Mouse (Mus musculus) liver, embryonic 13.5 days (tissue): ENCODE measurements at regions not wholly inside any gene's neighbourhood (a gene's known extent, or its start where the extent isn't known, plus 50 kb on each side); places are given as distances from the start of the nearest gene placed in this dataset.

ENCODE experiments used
- ATAC-seq: fragments of 200-750 bp; cut with Nextera tagmentation; 2 replicates; pipeline ENCODE4 v1.8.0; 2017; ENCODE audit warnings: low read depth, mild to moderate bottlenecking, moderate number of reproducible peaks, moderate library complexity
- DNase-seq: peaks from one replicate; pipeline ENCODE4 v3.0.0; 2022
- H3K27ac ChIP-seq: fragments of 300-500 bp; sonication (generic); 2 replicates; pipeline ENCODE4 v1.5.1; 2015; ENCODE audit warnings: moderate library complexity, mild to moderate bottlenecking, inconsistent platforms
- H3K27me3 ChIP-seq: fragments of 300-500 bp; sonication (generic); 2 replicates; pipeline ENCODE4 v1.6.1; 2015; ENCODE audit warnings: mild to moderate bottlenecking, inconsistent platforms
- H3K36me3 ChIP-seq: fragments of 300-500 bp; sonication (generic); 2 replicates; pipeline ENCODE4 v1.6.1; 2015; ENCODE audit warnings: mild to moderate bottlenecking, inconsistent platforms
- H3K4me1 ChIP-seq: fragments of 300-500 bp; sonication (generic); replicated peaks from 2 replicates; pipeline ENCODE4 v1.6.1; 2015; ENCODE audit warnings: inconsistent platforms
- H3K4me2 ChIP-seq: fragments of 300-500 bp; sonication (generic); 2 replicates; pipeline ENCODE4 v1.6.1; 2015; ENCODE audit warnings: inconsistent platforms, mild to moderate bottlenecking, moderate library complexity
- H3K4me3 ChIP-seq: fragments of 300-500 bp; sonication (generic); replicated peaks from 2 replicates; pipeline ENCODE4 v1.5.1; 2015; ENCODE audit warnings: mild to moderate bottlenecking, inconsistent platforms
- H3K9ac ChIP-seq: fragments of 300-500 bp; sonication (generic); 2 replicates; pipeline ENCODE4 v1.6.1; 2015; ENCODE audit warnings: mild to moderate bottlenecking, inconsistent platforms
- H3K9me3 ChIP-seq: fragments of 300-500 bp; sonication (generic); replicated peaks from 2 replicates; pipeline ENCODE4 v1.6.1; 2016; ENCODE audit warnings: inconsistent platforms
- WGBS: fragments of 180-500 bp; shearing (Covaris S2); methylation state at CpG from one replicate; pipeline ENCODE4 v1.1.7; 2015; ENCODE audit not compliant: insufficient replicate concordance; 5-methylcytosine and 5-hydroxymethylcytosine counted together

- H3K4me1 ChIP-seq, result no peaks in the 10 kb centered on the region
- 0 out of 2 replicates have a peak, but pooled peaks cover 3% of the 10 kb centered on the region for H3K27me3 ChIP-seq
- H3K9me3 ChIP-seq, result no peaks in the 10 kb centered on the region
- H3K36me3 ChIP-seq, result no peaks in the 10 kb centered on the region
- ATAC-seq, result no peak
- no peak for DNase-seq
- no peak overlapping the region for H3K4me3 ChIP-seq
- H3K4me2 ChIP-seq, result no peak overlapping the region
- H3K9ac ChIP-seq, result no peak overlapping the region
- H3K27ac ChIP-seq, result no peak overlapping the region
- 27% methylated on average over 7 of the region's 7 CpGs for WGBS
These were observed 100.0 kb downstream of the Tmem30b start for GRCm38 (mm10) chr12:73446148-73446547.

GRCm38 (mm10) chr12:73445562-73445961, 100.6 kb downstream of the Tmem30b start:
- no peak overlapping the region for H3K27ac ChIP-seq
- no peaks in the 10 kb centered on the region for H3K4me1 ChIP-seq
- 60% methylated on average over 10 of the region's 10 CpGs for WGBS
- no peak overlapping the region for H3K4me3 ChIP-seq
- no peaks in the 10 kb centered on the region for H3K36me3 ChIP-seq
- H3K27me3 ChIP-seq, result no peaks in the 10 kb centered on the region
- ATAC-seq (no peak), DNase-seq (no peak)
- H3K9me3 ChIP-seq, result no peaks in the 10 kb centered on the region
- H3K9ac ChIP-seq, result no peak overlapping the region
- no peak overlapping the region for H3K4me2 ChIP-seq

GRCm38 (mm10) chr12:73445128-73445527, 101.1 kb downstream of the Tmem30b start:
- no peaks in the 10 kb centered on the region for H3K36me3 ChIP-seq
- H3K27ac ChIP-seq, result no peak overlapping the region
- H3K4me1 ChIP-seq, result no peaks in the 10 kb centered on the region
- no peak overlapping the region for H3K4me3 ChIP-seq
- no peaks in the 10 kb centered on the region for H3K9me3 ChIP-seq
- no peak overlapping the region for H3K9ac ChIP-seq
- WGBS, result 23% methylated on average over 10 of the region's 10 CpGs
- 0 out of 2 replicates have a peak, but pooled peaks cover 3% of the 10 kb centered on the region for H3K27me3 ChIP-seq
- DNase-seq (no peak), ATAC-seq (no peak)
- no peak overlapping the region for H3K4me2 ChIP-seq

- DNase-seq, result no peak
- H3K9ac ChIP-seq, result no peak overlapping the region
- H3K27ac ChIP-seq, result no peak overlapping the region
- H3K27me3 ChIP-seq, result 0 out of 2 replicates have a peak, but pooled peaks cover 4% of the 10 kb centered on the region
- H3K9me3 ChIP-seq, result no peaks in the 10 kb centered on the region
- no peaks in the 10 kb centered on the region for H3K4me1 ChIP-seq
- WGBS, result 75% methylated on average over 1 of the region's 1 CpGs
- no peak for ATAC-seq
- H3K36me3 ChIP-seq, result no peaks in the 10 kb centered on the region
- H3K4me3 ChIP-seq, result no peak overlapping the region
- H3K4me2 ChIP-seq, result no peak overlapping the region
These were observed 104.9 kb downstream of the Tmem30b start for GRCm38 (mm10) chr12:73441326-73441725.

- WGBS, result 71% methylated on average over 10 of the region's 10 CpGs
- Histone ChIP-seq H3K9me3 (no peaks in the 10 kb centered on the region), H3K4me1 (no peaks in the 10 kb centered on the region), H3K27ac (no peak overlapping the region), H3K9ac (no peak overlapping the region), H3K27me3 (no peaks in the 10 kb centered on the region), H3K4me2 (no peak overlapping the region), H3K36me3 (no peaks in the 10 kb centered on the region), H3K4me3 (no peak overlapping the region)
- no peak for DNase-seq
- no peak for ATAC-seq
These were observed 111.5 kb downstream of the Tmem30b start for GRCm38 (mm10) chr12:73434684-73435083.

GRCm38 (mm10) chr12:73432546-73432945, 113.6 kb downstream of the Tmem30b start:
- no peaks in the 10 kb centered on the region for H3K36me3 ChIP-seq
- no peaks in the 10 kb centered on the region for H3K4me1 ChIP-seq
- H3K4me2 ChIP-seq, result no peak overlapping the region
- H3K27me3 ChIP-seq, result no peaks in the 10 kb centered on the region
- no peak for ATAC-seq
- DNase-seq, result no peak
- 21% methylated on average over 5 of the region's 5 CpGs for WGBS
- no peak overlapping the region for H3K9ac ChIP-seq
- no peak overlapping the region for H3K27ac ChIP-seq
- no peaks in the 10 kb centered on the region for H3K9me3 ChIP-seq
- H3K4me3 ChIP-seq, result no peak overlapping the region

- no peaks in the 10 kb centered on the region for H3K27me3 ChIP-seq
- no peaks in the 10 kb centered on the region for H3K9me3 ChIP-seq
- H3K4me1 ChIP-seq, result no peaks in the 10 kb centered on the region
- no peak overlapping the region for H3K9ac ChIP-seq
- no peak for ATAC-seq
- H3K4me3 ChIP-seq, result no peak overlapping the region
- no peak overlapping the region for H3K4me2 ChIP-seq
- WGBS, result 60% methylated on average over 12 of the region's 12 CpGs
- no peak for DNase-seq
- no peak overlapping the region for H3K27ac ChIP-seq
- H3K36me3 ChIP-seq, result no peaks in the 10 kb centered on the region
These were observed 118.0 kb downstream of the Tmem30b start for GRCm38 (mm10) chr12:73428171-73428570.

- no peak overlapping the region for H3K9ac ChIP-seq
- H3K4me2 ChIP-seq, result no peak overlapping the region
- no peaks in the 10 kb centered on the region for H3K9me3 ChIP-seq
- no peaks in the 10 kb centered on the region for H3K27me3 ChIP-seq
- ATAC-seq (no peak), DNase-seq (no peak)
- no peaks in the 10 kb centered on the region for H3K4me1 ChIP-seq
- no peak overlapping the region for H3K27ac ChIP-seq
- WGBS, result 82% methylated on average over 7 of the region's 7 CpGs
- H3K36me3 ChIP-seq, result no peaks in the 10 kb centered on the region
- no peak overlapping the region for H3K4me3 ChIP-seq
These were observed 121.4 kb downstream of the Tmem30b start for GRCm38 (mm10) chr12:73424814-73425213.

- Histone ChIP-seq H3K9ac (no peak overlapping the region), H3K27me3 (no peaks in the 10 kb centered on the region), H3K4me3 (no peak overlapping the region), H3K27ac (no peak overlapping the region), H3K9me3 (no peaks in the 10 kb centered on the region), H3K36me3 (no peaks in the 10 kb centered on the region), H3K4me1 (no peaks in the 10 kb centered on the region), H3K4me2 (no peak overlapping the region)
- 62% methylated on average over 3 of the region's 3 CpGs for WGBS
- DNase-seq (no peak), ATAC-seq (no peak)
These were observed 129.1 kb downstream of the Tmem30b start for GRCm38 (mm10) chr12:73417101-73417500.

- no peak overlapping the region for H3K27ac ChIP-seq
- ATAC-seq (no peak), DNase-seq (no peak)
- H3K36me3 ChIP-seq, result no peaks in the 10 kb centered on the region
- H3K9ac ChIP-seq, result no peak overlapping the region
- H3K4me3 ChIP-seq, result no peak overlapping the region
- WGBS, result 67% methylated on average over 16 of the region's 16 CpGs
- no peaks in the 10 kb centered on the region for H3K9me3 ChIP-seq
- H3K4me1 ChIP-seq, result no peaks in the 10 kb centered on the region
- no peak overlapping the region for H3K4me2 ChIP-seq
- no peaks in the 10 kb centered on the region for H3K27me3 ChIP-seq
These were observed 129.8 kb downstream of the Tmem30b start for GRCm38 (mm10) chr12:73416367-73416897.

GRCm38 (mm10) chr12:73415856-73416366, 129.3 kb downstream of the Slc38a6 start:
- Histone ChIP-seq H3K27ac (no peak overlapping the region), H3K4me1 (no peaks in the 10 kb centered on the region), H3K36me3 (no peaks in the 10 kb centered on the region), H3K9me3 (no peaks in the 10 kb centered on the region), H3K4me2 (no peak overlapping the region), H3K9ac (no peak overlapping the region), H3K4me3 (no peak overlapping the region), H3K27me3 (no peaks in the 10 kb centered on the region)
- ATAC-seq (no peak), DNase-seq (no peak)
- WGBS, result 63% methylated on average over 7 of the region's 7 CpGs

- H3K9ac ChIP-seq, result no peak overlapping the region
- H3K4me1 ChIP-seq, result no peaks in the 10 kb centered on the region
- H3K9me3 ChIP-seq, result no peaks in the 10 kb centered on the region
- no peak overlapping the region for H3K4me2 ChIP-seq
- no peaks in the 10 kb centered on the region for H3K36me3 ChIP-seq
- DNase-seq (no peak), ATAC-seq (no peak)
- no peak overlapping the region for H3K27ac ChIP-seq
- WGBS, result 71% methylated on average over 15 of the region's 15 CpGs
- H3K27me3 ChIP-seq, result no peaks in the 10 kb centered on the region
- no peak overlapping the region for H3K4me3 ChIP-seq
These were observed 127.0 kb downstream of the Slc38a6 start for GRCm38 (mm10) chr12:73413439-73414196.
